Mouse (Mus musculus): ENCODE measurements around the gene Boc. TPM values are rescaled to one million over a fixed set of nuclear protein-coding genes. Genes with fewer than 3 reads are reported as not detected.

The Boc gene
- polyA plus RNA-seq, 1 experiment from 2014 or later, result 37.5 TPM

- Histone ChIP-seq H3K4me2 (replicated peaks) (no peak overlapping the region), H3K9ac (no peak overlapping the region), H3K27me3 (no peaks in the 10 kb centered on the region), H3K9me3 (replicated peaks) (no peaks in the 10 kb centered on the region), H3K27ac (no peak overlapping the region; the same call in 1 of the 2 replicates), H3K4me1 (peaks cover 24% of the 10 kb centered on the region), H3K36me3 (no peaks in the 10 kb centered on the region), H3K4me3 (no peak overlapping the region)
- WGBS, result 56% methylated on average over 8 of the region's 8 CpGs
- ATAC-seq (ENCODE audit: low FRiP score), result no peak
Observed at GRCm38 (mm10) chr16:44564359-44564758, 5.7 kb upstream of the Boc start.

DNA sequence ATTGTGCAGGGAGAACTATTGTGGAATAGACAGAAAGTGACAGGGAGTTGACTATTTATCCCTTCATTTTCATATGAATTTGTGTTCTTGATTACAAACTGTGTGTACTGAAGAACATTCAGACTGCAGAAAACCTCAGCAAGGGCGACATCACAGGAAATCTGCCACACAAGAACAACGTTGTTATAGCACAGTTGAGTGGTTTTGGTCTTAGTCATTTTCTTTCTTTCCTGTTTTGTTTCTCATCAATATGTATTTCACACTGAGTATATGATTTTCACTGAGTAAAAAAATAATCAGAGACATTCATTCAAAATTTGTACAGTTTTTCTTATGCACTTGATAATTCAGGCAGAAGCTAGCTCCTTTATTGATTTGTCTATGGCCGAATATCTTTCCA, 3.4 kb upstream of the Boc start:
- no peaks in the 10 kb centered on the region for H3K9me3 ChIP-seq (replicated peaks)
- no peak overlapping the region for H3K27ac ChIP-seq
- no peaks in the 10 kb centered on the region for H3K36me3 ChIP-seq
- 71% methylated on average over 3 of the region's 3 CpGs for WGBS
- no peak overlapping the region for H3K9ac ChIP-seq
- H3K27me3 ChIP-seq, result no peaks in the 10 kb centered on the region
- H3K4me2 ChIP-seq (replicated peaks), result no peak overlapping the region
- H3K4me3 ChIP-seq, result no peak overlapping the region
- no peak for ATAC-seq (ENCODE audit: low FRiP score)
- H3K4me1 ChIP-seq, result peaks cover 26% of the 10 kb centered on the region

DNA sequence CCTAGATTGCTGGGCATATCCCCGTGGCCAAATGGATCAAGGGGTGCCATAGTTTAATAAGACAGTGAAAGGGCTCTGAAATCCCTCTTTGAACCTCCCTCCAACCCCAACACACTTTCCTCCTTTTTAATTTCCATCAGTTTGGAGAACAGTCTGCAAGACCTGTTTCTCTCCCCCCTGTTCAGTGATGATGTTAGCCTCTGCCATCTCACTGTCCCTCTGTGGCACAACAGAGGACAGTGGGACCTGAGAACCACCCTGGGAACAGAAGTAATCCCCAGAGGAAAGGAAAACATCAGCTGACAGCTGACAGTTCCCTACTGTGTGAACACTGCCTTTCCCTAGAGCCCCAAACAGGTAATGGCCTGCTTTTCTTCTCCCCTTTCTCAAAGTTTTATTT, 1.5 kb upstream of the Boc start:
- Histone ChIP-seq H3K4me1 (peaks cover 29% of the 10 kb centered on the region), H3K9me3 (replicated peaks) (no peaks in the 10 kb centered on the region), H3K9ac (no peak overlapping the region), H3K27me3 (no peaks in the 10 kb centered on the region), H3K4me3 (no peak overlapping the region), H3K27ac (no peak overlapping the region), H3K4me2 (replicated peaks) (no peak overlapping the region; the same call in 1 of the 2 replicates), H3K36me3 (no peaks in the 10 kb centered on the region)
- 5% methylated on average over 1 of the region's 1 CpGs for WGBS
- no peak for ATAC-seq (ENCODE audit: low FRiP score)

- Histone ChIP-seq H3K4me1 (peaks cover 27% of the 10 kb centered on the region), H3K9me3 (replicated peaks) (no peaks in the 10 kb centered on the region), H3K27me3 (no peaks in the 10 kb centered on the region), H3K9ac (no peak overlapping the region), H3K4me2 (replicated peaks) (peak overlapping the region; percentile 71), H3K27ac (no peak overlapping the region), H3K36me3 (no peaks in the 10 kb centered on the region), H3K4me3 (peak overlapping the region; percentile 80)
- 6% methylated on average over 5 of the region's 5 CpGs for WGBS
- ATAC-seq (ENCODE audit: low FRiP score), result no peak
Observed at GRCm38 (mm10) chr16:44559330-44559695, 616 bp upstream of the Boc start.

- Histone ChIP-seq H3K9ac (peak overlapping the region; percentile 95), H3K27me3 (no peaks in the 10 kb centered on the region), H3K9me3 (replicated peaks) (no peaks in the 10 kb centered on the region), H3K36me3 (no peaks in the 10 kb centered on the region), H3K27ac (peak overlapping the region; percentile 95), H3K4me2 (replicated peaks) (peak overlapping the region; percentile 71), H3K4me1 (peaks cover 38% of the 10 kb centered on the region), H3K4me3 (peak overlapping the region; percentile 80)
- peak; percentile 75 for ATAC-seq (ENCODE audit: low FRiP score)
- under 1% methylated on average over 47 of the region's 47 CpGs for WGBS
Observed at GRCm38 (mm10) chr16:44557661-44558470, 831 bp downstream of the Boc start.

GRCm38 (mm10) chr16:44557084-44557483, 1.6 kb downstream of the Boc start:
- 13% methylated on average over 7 of the region's 7 CpGs for WGBS
- Histone ChIP-seq H3K27ac (peak overlapping the region; percentile 95), H3K4me3 (peak overlapping the region; percentile 80), H3K9me3 (replicated peaks) (no peaks in the 10 kb centered on the region), H3K36me3 (no peaks in the 10 kb centered on the region), H3K9ac (peak overlapping the region; percentile 95), H3K4me1 (peaks cover 46% of the 10 kb centered on the region), H3K4me2 (replicated peaks) (peak overlapping the region; percentile 71), H3K27me3 (no peaks in the 10 kb centered on the region)
- no peak for ATAC-seq (ENCODE audit: low FRiP score)

DNA sequence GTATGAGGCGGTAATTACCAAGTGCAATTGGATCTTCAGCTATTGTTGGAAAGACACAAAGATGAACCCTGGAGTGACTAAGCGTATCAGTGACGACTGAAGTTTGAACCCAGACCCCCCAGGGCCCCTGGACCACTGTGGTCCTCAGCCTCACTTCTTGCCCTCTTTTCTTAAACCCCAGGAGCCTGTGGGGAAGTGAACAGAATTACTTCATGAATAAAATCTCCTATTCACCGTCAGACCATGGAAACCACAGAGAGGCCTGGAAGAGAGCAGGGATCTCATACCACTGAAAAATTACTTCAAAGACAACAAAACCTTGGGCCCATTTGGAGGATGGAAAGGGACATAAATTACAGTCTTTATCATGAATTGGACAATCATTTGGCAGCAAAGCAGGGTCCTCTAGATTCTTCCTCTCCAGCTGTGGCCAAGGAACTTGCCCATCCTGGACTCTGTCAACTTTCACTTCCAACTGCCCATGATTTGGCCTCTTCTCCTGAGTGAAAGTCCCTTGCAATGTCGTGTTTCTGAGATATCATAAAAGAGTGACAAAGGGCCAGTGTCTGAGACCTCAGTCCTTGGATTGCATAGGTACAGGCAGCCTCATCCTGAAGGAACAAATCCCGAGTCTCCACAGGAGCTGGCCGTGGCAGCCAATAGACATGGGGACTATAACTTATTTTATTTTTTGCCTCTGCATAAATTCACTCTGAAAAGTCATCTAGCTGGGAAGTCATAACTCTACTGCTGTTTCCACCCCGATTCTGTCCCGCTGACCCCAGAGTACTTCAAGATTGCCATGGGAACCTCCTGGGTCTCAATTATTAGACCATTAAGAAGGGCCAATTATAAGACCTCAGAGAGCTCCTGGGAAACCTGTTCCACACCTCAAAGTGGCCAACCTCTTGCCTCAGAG, 2.6 kb downstream of the Boc start:
- Histone ChIP-seq H3K9me3 (replicated peaks) (no peaks in the 10 kb centered on the region), H3K27me3 (no peaks in the 10 kb centered on the region), H3K4me1 (peaks cover 56% of the 10 kb centered on the region), H3K27ac (peak overlapping the region; percentile 95), H3K4me3 (peak overlapping the region; percentile 80), H3K9ac (peak overlapping the region; percentile 95), H3K4me2 (replicated peaks) (peak overlapping the region; percentile 71), H3K36me3 (no peaks in the 10 kb centered on the region)
- no peak for ATAC-seq (ENCODE audit: low FRiP score)
- WGBS, result 30% methylated on average over 9 of the region's 9 CpGs

DNA sequence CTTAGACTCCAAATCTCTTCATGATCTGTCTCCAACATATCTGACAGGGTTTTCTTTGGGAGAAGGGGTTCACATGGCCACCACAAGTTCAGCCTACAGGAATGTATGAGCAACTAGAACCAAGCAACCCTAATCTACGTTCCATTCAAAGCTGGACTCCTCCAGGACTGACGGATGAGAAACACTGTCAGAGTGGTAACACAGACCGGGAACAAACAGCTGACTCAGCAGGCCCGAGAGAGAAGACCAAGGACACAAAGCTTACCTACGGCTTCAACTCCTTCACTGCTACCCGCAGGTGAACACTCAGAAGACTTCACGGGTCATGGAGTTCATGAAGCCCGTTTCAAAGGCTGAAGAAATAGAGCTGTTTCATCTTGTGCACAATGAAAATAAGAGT, 4.8 kb downstream of the Boc start:
- Histone ChIP-seq H3K9ac (0 out of 2 replicates have a peak overlapping the region, but pooled peaks have one; percentile 13), H3K27me3 (no peaks in the 10 kb centered on the region), H3K36me3 (no peaks in the 10 kb centered on the region), H3K4me1 (peaks cover 69% of the 10 kb centered on the region), H3K4me3 (peak overlapping the region; percentile 13), H3K4me2 (replicated peaks) (peak overlapping the region; percentile 71), H3K9me3 (replicated peaks) (no peaks in the 10 kb centered on the region), H3K27ac (no peak overlapping the region)
- WGBS, result 53% methylated on average over 8 of the region's 8 CpGs
- ATAC-seq (ENCODE audit: low FRiP score), result no peak

DNA sequence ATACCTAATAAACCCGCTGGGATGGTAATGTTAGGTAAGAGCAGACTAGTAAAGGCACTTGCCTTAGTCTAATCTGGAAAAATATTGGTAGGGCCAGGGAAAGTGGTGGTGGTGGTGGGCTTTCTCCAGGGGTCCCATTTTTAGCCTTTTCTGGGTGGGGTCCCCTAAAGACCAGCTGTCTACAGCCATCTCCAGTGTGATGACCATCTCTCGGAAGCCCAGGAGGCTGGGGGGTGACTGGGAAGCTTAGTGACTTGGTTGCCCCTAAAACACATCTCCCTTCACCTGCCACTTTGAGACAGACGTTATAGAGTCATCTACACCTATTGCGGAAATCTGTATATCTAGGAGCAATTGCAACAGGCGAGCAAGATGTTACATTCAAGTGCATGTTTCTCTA, 6.0 kb downstream of the Boc start:
- ATAC-seq (ENCODE audit: low FRiP score), result no peak
- peak overlapping the region; percentile 71 for H3K4me2 ChIP-seq (replicated peaks)
- no peak overlapping the region for H3K9ac ChIP-seq
- H3K27ac ChIP-seq, result 0 out of 2 replicates have a peak overlapping the region, but pooled peaks have one; percentile 76
- no peaks in the 10 kb centered on the region for H3K27me3 ChIP-seq
- WGBS, result 77% methylated on average over 5 of the region's 5 CpGs
- no peaks in the 10 kb centered on the region for H3K9me3 ChIP-seq (replicated peaks)
- H3K4me1 ChIP-seq, result peaks cover 70% of the 10 kb centered on the region
- H3K4me3 ChIP-seq, result no peak overlapping the region
- no peaks in the 10 kb centered on the region for H3K36me3 ChIP-seq

DNA sequence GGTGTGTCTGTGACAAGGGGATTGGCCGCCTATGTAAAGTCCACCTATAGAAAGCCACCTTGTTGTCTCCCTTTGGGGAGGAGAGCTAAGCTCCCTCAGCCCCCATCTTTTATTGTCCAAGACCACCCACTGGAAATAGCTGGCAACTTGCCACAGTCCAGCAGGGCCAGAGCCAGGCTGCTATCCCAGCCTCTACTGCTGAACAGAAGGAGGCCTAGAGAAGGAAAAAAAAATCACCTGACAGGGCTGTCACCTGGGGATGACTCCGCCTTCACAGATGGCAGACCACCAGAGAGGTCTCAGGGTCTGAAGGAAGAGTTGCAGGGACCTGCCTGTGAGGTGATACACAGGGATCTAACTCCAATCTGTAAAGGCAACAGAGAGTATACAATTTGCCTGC, 6.7 kb downstream of the Boc start:
- H3K9me3 ChIP-seq (replicated peaks), result no peaks in the 10 kb centered on the region
- ATAC-seq (ENCODE audit: low FRiP score), result peak; percentile 42
- H3K36me3 ChIP-seq, result no peaks in the 10 kb centered on the region
- peak overlapping the region; percentile 48 for H3K9ac ChIP-seq
- no peaks in the 10 kb centered on the region for H3K27me3 ChIP-seq
- peak overlapping the region; percentile 71 for H3K4me2 ChIP-seq (replicated peaks)
- peaks cover 77% of the 10 kb centered on the region for H3K4me1 ChIP-seq
- no peak overlapping the region; the same call in 1 of the 2 replicates for H3K4me3 ChIP-seq
- peak overlapping the region; percentile 76; the same call in 1 of the 2 replicates for H3K27ac ChIP-seq
- WGBS, result 49% methylated on average over 2 of the region's 2 CpGs

DNA sequence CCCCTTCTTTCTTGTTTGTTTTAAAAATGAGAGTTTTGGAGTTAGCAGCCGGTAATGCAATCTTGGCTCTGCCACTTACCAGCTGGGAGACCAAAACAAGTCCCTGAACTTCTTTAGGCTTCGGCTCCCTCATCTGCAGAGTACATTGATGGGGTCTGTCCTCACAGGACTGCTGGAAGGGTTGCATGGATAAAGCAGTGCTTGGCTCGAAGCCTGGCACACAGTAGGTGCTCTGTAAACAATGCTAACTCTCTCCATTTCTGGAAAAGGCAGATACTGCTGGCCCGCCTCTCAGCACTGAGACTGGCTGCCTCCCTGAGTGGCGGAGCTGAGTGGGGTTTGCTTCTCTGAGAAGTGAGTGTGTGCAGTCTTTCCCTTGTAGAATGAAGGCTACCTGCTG, 7.2 kb downstream of the Boc start:
- Histone ChIP-seq H3K4me3 (no peak overlapping the region), H3K27me3 (no peaks in the 10 kb centered on the region), H3K36me3 (no peaks in the 10 kb centered on the region), H3K9ac (peak overlapping the region; percentile 33; the same call in 1 of the 2 replicates), H3K9me3 (replicated peaks) (no peaks in the 10 kb centered on the region), H3K27ac (peak overlapping the region; percentile 76), H3K4me1 (peaks cover 80% of the 10 kb centered on the region), H3K4me2 (replicated peaks) (peak overlapping the region; percentile 71)
- 38% methylated on average over 5 of the region's 5 CpGs for WGBS
- ATAC-seq (ENCODE audit: low FRiP score), result peak; percentile 8; the same call in 1 of the 2 replicates

GRCm38 (mm10) chr16:44550843-44551242, 7.9 kb downstream of the Boc start:
- Histone ChIP-seq H3K9ac (peak overlapping the region; percentile 33; the same call in 1 of the 2 replicates), H3K27me3 (no peaks in the 10 kb centered on the region), H3K4me2 (replicated peaks) (peak overlapping the region; percentile 71), H3K9me3 (replicated peaks) (no peaks in the 10 kb centered on the region), H3K27ac (peak overlapping the region; percentile 76), H3K4me3 (no peak overlapping the region), H3K36me3 (no peaks in the 10 kb centered on the region), H3K4me1 (peaks cover 80% of the 10 kb centered on the region)
- no peak; the same call in 1 of the 2 replicates for ATAC-seq (ENCODE audit: low FRiP score)
- WGBS, result 27% methylated on average over 5 of the region's 5 CpGs
